Comparison of ENCODE assay signal across 22 mouse cellular contexts in the genomic region with DNA sequence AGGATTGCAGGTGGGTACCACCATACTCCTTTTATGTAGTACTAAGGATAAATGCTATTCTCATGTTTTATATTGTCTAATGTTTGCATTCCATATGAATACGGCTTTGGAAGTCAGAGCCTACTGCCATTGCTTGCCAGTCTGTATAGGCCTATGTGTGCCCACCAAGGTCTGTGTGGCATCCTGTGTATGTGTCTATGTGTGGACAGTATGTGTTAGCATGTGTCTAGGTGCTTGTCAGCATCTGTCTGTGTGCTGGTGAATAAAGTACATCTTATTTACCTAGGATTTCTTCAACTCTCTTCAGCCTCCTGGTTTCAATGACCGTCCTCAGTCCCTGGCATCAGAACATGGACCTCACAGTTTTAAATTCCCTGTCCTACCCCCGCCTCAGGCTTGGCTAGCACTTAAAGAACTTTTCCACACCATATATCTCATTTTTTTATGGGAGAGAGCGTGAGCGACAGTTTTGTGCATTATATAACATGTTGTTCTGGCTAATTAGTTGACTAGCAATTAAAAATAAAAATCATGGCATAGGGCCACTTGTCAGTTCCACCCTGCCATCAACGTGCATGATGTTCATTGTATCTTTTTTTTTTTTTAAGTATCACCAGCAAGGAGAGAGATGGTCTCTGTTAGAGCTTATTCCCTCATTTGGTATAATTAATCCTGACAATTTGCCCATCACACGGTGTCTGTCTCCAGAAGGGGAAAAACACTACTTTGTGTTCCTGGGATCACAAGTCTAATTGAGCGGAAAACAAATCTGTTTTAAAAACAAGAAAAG.
DNase-seq lines count a peak whose midpoint lies in the region; ATAC-seq and TF ChIP-seq lines count a peak whose summit lies in the region.
"Had no signal": no experiment of that assay in that cellular context is flagged by ENCODE, and none has a peak within 500 bp of the region (broad histone marks: within the 10 kb centered on the region; RNA-seq: fewer than 3 reads in every experiment).

No protein-coding gene starts in this region.

- H3K27ac ChIP-seq in forebrain, embryonic 15.5 days (replicated peaks) = peak overlapping the region; percentile 41
- no peak overlapping the region for H3K27ac ChIP-seq in forebrain, embryonic 10.5 days
- H3K27ac ChIP-seq in intestine, embryonic 16.5 days (ENCODE audit: low read length) = no peak overlapping the region
- H3K27ac ChIP-seq: embryonic facial prominence, embryonic 12.5 days; heart, embryonic 10.5 days; hindbrain, embryonic 12.5 days had no signal

- no peak for TF ChIP-seq POLR2A in brain, embryonic 14.5 days (IDR thresholded peaks at IDR 0.05; ENCODE audit: borderline replicate concordance, extremely low read depth, insufficient read depth, insufficient read length, poor library complexity, severe bottlenecking)

- no peak for DNase-seq in forebrain, embryonic 10.5 days (ENCODE audit: extremely low spot score, low spot score)
- DNase-seq in layer of hippocampus, adult 9-11 months = peak; percentile 49
- DNase-seq in layer of hippocampus, postnatal 25 days (ENCODE audit: extremely low spot score in 1 of 2, low spot score in 1 of 2) = no peak
- peak; percentile 8 for DNase-seq in Muller cell, postnatal 12 days (ENCODE audit: inconsistent ontology term)
- peak; percentile 86 for DNase-seq in brain, embryonic 14.5 days (ENCODE audit: low read depth)
- DNase-seq: adrenal gland, adult 2 months; adrenal gland, postnatal 25 days; cerebellum, adult 11 months; cerebellum, adult 8-10 months; cerebellum, postnatal 25 days; gastrocnemius, postnatal 10 days; heart, adult 18-20 months; heart, postnatal 10 days; heart, postnatal 4 days had no signal

- peaks cover 23% of the 10 kb centered on the region for H3K4me1 ChIP-seq in forebrain, embryonic 15.5 days
- H3K4me1 ChIP-seq in forebrain, embryonic 10.5 days = peaks cover 17% of the 10 kb centered on the region
- H3K4me1 ChIP-seq in intestine, embryonic 16.5 days (ENCODE audit: control insufficient read depth, insufficient read depth, low read length) = no peaks in the 10 kb centered on the region

- H3K4me2 ChIP-seq in forebrain, embryonic 15.5 days (replicated peaks) = no peak overlapping the region
- no peak overlapping the region for H3K4me2 ChIP-seq in intestine, embryonic 16.5 days (ENCODE audit: low read depth, low read length)
- H3K4me2 ChIP-seq: embryonic facial prominence, embryonic 12.5 days; hindbrain, embryonic 12.5 days had no signal

- ATAC-seq in forebrain, embryonic 15.5 days (replicated peaks) = peak; percentile 55; the same call in 1 of the 2 replicates
- ATAC-seq in intestine, embryonic 16.5 days = no peak
- ATAC-seq: hindbrain, embryonic 16.5 days; inflammation-experienced regulatory T-cells, adult 6 months had no signal

- no peaks in the 10 kb centered on the region for H3K9me3 ChIP-seq in forebrain, embryonic 15.5 days
- H3K9me3 ChIP-seq in forebrain, embryonic 10.5 days = peaks cover 14% of the 10 kb centered on the region; the same call in 1 of the 2 replicates
- H3K9me3 ChIP-seq in intestine, embryonic 16.5 days (ENCODE audit: control insufficient read depth, low read length) = no peaks in the 10 kb centered on the region
- H3K9me3 ChIP-seq: embryonic facial prominence, embryonic 12.5 days; heart, embryonic 10.5 days; hindbrain, embryonic 12.5 days had no signal

- H3K27me3 ChIP-seq in forebrain, embryonic 15.5 days = no peaks in the 10 kb centered on the region
- H3K27me3 ChIP-seq in forebrain, embryonic 10.5 days (ENCODE audit: poor library complexity, severe bottlenecking) = peaks cover 12% of the 10 kb centered on the region
- no peaks in the 10 kb centered on the region for H3K27me3 ChIP-seq in intestine, embryonic 16.5 days (replicated peaks; ENCODE audit: control insufficient read depth, insufficient read depth, low read length)
- H3K27me3 ChIP-seq: CH12.LX; embryonic facial prominence, embryonic 12.5 days; hindbrain, embryonic 12.5 days had no signal

- no peak overlapping the region for H3K9ac ChIP-seq in forebrain, embryonic 15.5 days (replicated peaks)
- no peak overlapping the region for H3K9ac ChIP-seq in intestine, embryonic 16.5 days (ENCODE audit: low read depth, low read length)
- H3K9ac ChIP-seq: embryonic facial prominence, embryonic 12.5 days; hindbrain, embryonic 12.5 days had no signal

- no peaks in the 10 kb centered on the region for H3K36me3 ChIP-seq in forebrain, embryonic 15.5 days
- no peaks in the 10 kb centered on the region for H3K36me3 ChIP-seq in forebrain, embryonic 10.5 days (replicated peaks)
- no peaks in the 10 kb centered on the region for H3K36me3 ChIP-seq in intestine, embryonic 16.5 days (ENCODE audit: control insufficient read depth, insufficient read depth, low read length)
- H3K36me3 ChIP-seq: embryonic facial prominence, embryonic 12.5 days; heart, embryonic 10.5 days; hindbrain, embryonic 12.5 days had no signal

- no peak overlapping the region for H3K4me3 ChIP-seq in forebrain, embryonic 15.5 days
- no peak overlapping the region for H3K4me3 ChIP-seq in forebrain, embryonic 10.5 days
- H3K4me3 ChIP-seq in intestine, embryonic 16.5 days (ENCODE audit: low read length) = no peak overlapping the region
- H3K4me3 ChIP-seq: embryonic facial prominence, embryonic 12.5 days; heart, embryonic 10.5 days; hindbrain, embryonic 12.5 days had no signal

- TF ChIP-seq CTCF in brain, embryonic 14.5 days (IDR thresholded peaks at IDR 0.05; ENCODE audit: borderline replicate concordance, extremely low read depth, insufficient read depth, insufficient read length) = no peak

- 48% methylated on average over 8 of the region's 8 CpGs for WGBS in forebrain, embryonic 15.5 days
- 88% methylated on average over 8 of the region's 8 CpGs for WGBS in forebrain, embryonic 10.5 days
- WGBS in intestine, embryonic 16.5 days = 85% methylated on average over 8 of the region's 8 CpGs

Comparison
In these comparisons a context has a peak if more than half of its experiments do, and no peak if none do; other contexts are left out.
1. DNase-seq: peak in layer of hippocampus, adult 9-11 months (single experiment), Muller cell, postnatal 12 days (single experiment) and brain, embryonic 14.5 days (single experiment); none in forebrain, embryonic 10.5 days (single experiment) and layer of hippocampus, postnatal 25 days (0 of 2).